Mouse (Mus musculus): ENCODE results near the gene Fcamr. TPM values are rescaled to one million over a fixed set of nuclear protein-coding genes. Genes with fewer than 3 reads are reported as not detected.

The Fcamr gene
- polyA plus RNA-seq, 1 experiment from 2014 or later = 0.09 TPM

- Histone ChIP-seq H3K27ac (ENCODE audit: low read depth, low read length) (no peak overlapping the region), H3K27me3 (ENCODE audit: control insufficient read depth, insufficient read depth, low read length) (no peaks in the 10 kb centered on the region), H3K9ac (ENCODE audit: low read depth, low read length) (no peak overlapping the region), H3K4me3 (ENCODE audit: low read depth, low read length) (no peak overlapping the region), H3K4me2 (no peak overlapping the region), H3K36me3 (ENCODE audit: control insufficient read depth, insufficient read depth, low read length) (no peaks in the 10 kb centered on the region), H3K4me1 (ENCODE audit: control insufficient read depth, insufficient read depth, low read length) (no peaks in the 10 kb centered on the region), H3K9me3 (replicated peaks; ENCODE audit: control insufficient read depth, low read length) (no peaks in the 10 kb centered on the region)
- no peak for ATAC-seq (replicated peaks; ENCODE audit: insufficient number of reproducible peaks, low FRiP score, low TSS enrichment)
- 74% methylated on average over 8 of the region's 8 CpGs for WGBS (ENCODE audit: insufficient replicate concordance)
Observed at GRCm38 (mm10) chr1:130796967-130797684, 3.6 kb upstream of the Fcamr start.

- no peaks in the 10 kb centered on the region for H3K36me3 ChIP-seq (ENCODE audit: control insufficient read depth, insufficient read depth, low read length)
Observed at GRCm38 (mm10) chr1:130798037-130798436, 2.7 kb upstream of the Fcamr start.

GRCm38 (mm10) chr1:130798551-130798950 lies 2.2 kb upstream of the Fcamr start:
- H3K36me3 ChIP-seq (ENCODE audit: control insufficient read depth, insufficient read depth, low read length) = no peaks in the 10 kb centered on the region
- no peak overlapping the region for H3K27ac ChIP-seq (ENCODE audit: low read depth, low read length)
- WGBS (ENCODE audit: insufficient replicate concordance) = 70% methylated on average over 3 of the region's 3 CpGs
- ATAC-seq (replicated peaks; ENCODE audit: insufficient number of reproducible peaks, low FRiP score, low TSS enrichment) = no peak
- no peaks in the 10 kb centered on the region for H3K9me3 ChIP-seq (replicated peaks; ENCODE audit: control insufficient read depth, low read length)
- no peak overlapping the region for H3K4me3 ChIP-seq (ENCODE audit: low read depth, low read length)
- H3K4me1 ChIP-seq (ENCODE audit: control insufficient read depth, insufficient read depth, low read length) = 0 out of 2 replicates have a peak, but pooled peaks cover 6% of the 10 kb centered on the region
- H3K9ac ChIP-seq (ENCODE audit: low read depth, low read length) = no peak overlapping the region
- H3K27me3 ChIP-seq (ENCODE audit: control insufficient read depth, insufficient read depth, low read length) = no peaks in the 10 kb centered on the region
- no peak overlapping the region for H3K4me2 ChIP-seq

More at GRCm38 (mm10) chr1:130798037-130798436, 2.7 kb upstream of the Fcamr start:
- H3K9me3 ChIP-seq (replicated peaks; ENCODE audit: control insufficient read depth, low read length) = no peaks in the 10 kb centered on the region
- no peak overlapping the region for H3K9ac ChIP-seq (ENCODE audit: low read depth, low read length)
- no peak for ATAC-seq (replicated peaks; ENCODE audit: insufficient number of reproducible peaks, low FRiP score, low TSS enrichment)
- WGBS (ENCODE audit: insufficient replicate concordance) = 48% methylated on average over 6 of the region's 6 CpGs
- no peak overlapping the region for H3K27ac ChIP-seq (ENCODE audit: low read depth, low read length)
- H3K27me3 ChIP-seq (ENCODE audit: control insufficient read depth, insufficient read depth, low read length) = no peaks in the 10 kb centered on the region
- H3K4me1 ChIP-seq (ENCODE audit: control insufficient read depth, insufficient read depth, low read length) = 0 out of 2 replicates have a peak, but pooled peaks cover 5% of the 10 kb centered on the region
- no peak overlapping the region for H3K4me2 ChIP-seq
- H3K4me3 ChIP-seq (ENCODE audit: low read depth, low read length) = no peak overlapping the region

- WGBS (ENCODE audit: insufficient replicate concordance) = 87% methylated on average over 2 of the region's 2 CpGs
- H3K4me3 ChIP-seq (ENCODE audit: low read depth, low read length) = no peak overlapping the region
- H3K27ac ChIP-seq (ENCODE audit: low read depth, low read length) = no peak overlapping the region
- no peaks in the 10 kb centered on the region for H3K36me3 ChIP-seq (ENCODE audit: control insufficient read depth, insufficient read depth, low read length)
- no peak overlapping the region for H3K4me2 ChIP-seq
- peaks cover 9% of the 10 kb centered on the region for H3K4me1 ChIP-seq (ENCODE audit: control insufficient read depth, insufficient read depth, low read length)
- no peak for ATAC-seq (replicated peaks; ENCODE audit: insufficient number of reproducible peaks, low FRiP score, low TSS enrichment)
- H3K9ac ChIP-seq (ENCODE audit: low read depth, low read length) = no peak overlapping the region
- no peaks in the 10 kb centered on the region for H3K27me3 ChIP-seq (ENCODE audit: control insufficient read depth, insufficient read depth, low read length)
- no peaks in the 10 kb centered on the region for H3K9me3 ChIP-seq (replicated peaks; ENCODE audit: control insufficient read depth, low read length)
Observed at GRCm38 (mm10) chr1:130799399-130799798, 1.3 kb upstream of the Fcamr start.

GRCm38 (mm10) chr1:130801511-130801910 lies 809 bp downstream of the Fcamr start:
- H3K4me2 ChIP-seq = no peak overlapping the region
- WGBS (ENCODE audit: insufficient replicate concordance) = 72% methylated on average over 2 of the region's 2 CpGs
- H3K9me3 ChIP-seq (replicated peaks; ENCODE audit: control insufficient read depth, low read length) = no peaks in the 10 kb centered on the region
- no peak overlapping the region for H3K27ac ChIP-seq (ENCODE audit: low read depth, low read length)
- peaks cover 16% of the 10 kb centered on the region for H3K4me1 ChIP-seq (ENCODE audit: control insufficient read depth, insufficient read depth, low read length)
- H3K27me3 ChIP-seq (ENCODE audit: control insufficient read depth, insufficient read depth, low read length) = no peaks in the 10 kb centered on the region
- no peak for ATAC-seq (replicated peaks; ENCODE audit: insufficient number of reproducible peaks, low FRiP score, low TSS enrichment)
- H3K9ac ChIP-seq (ENCODE audit: low read depth, low read length) = no peak overlapping the region
- no peak overlapping the region for H3K4me3 ChIP-seq (ENCODE audit: low read depth, low read length)
- H3K36me3 ChIP-seq (ENCODE audit: control insufficient read depth, insufficient read depth, low read length) = no peaks in the 10 kb centered on the region

GRCm38 (mm10) chr1:130802976-130803375 lies 2.3 kb downstream of the Fcamr start:
- Histone ChIP-seq H3K9me3 (replicated peaks; ENCODE audit: control insufficient read depth, low read length) (no peaks in the 10 kb centered on the region), H3K4me2 (no peak overlapping the region)
- WGBS (ENCODE audit: insufficient replicate concordance) = 42% methylated on average over 6 of the region's 6 CpGs

GRCm38 (mm10) chr1:130804279-130804678 lies 3.6 kb downstream of the Fcamr start:
- H3K27ac ChIP-seq (ENCODE audit: low read depth, low read length) = peak overlapping the region; percentile 16; the same call in 1 of the 2 replicates

More at GRCm38 (mm10) chr1:130802976-130803375, 2.3 kb downstream of the Fcamr start:
- Histone ChIP-seq H3K36me3 (ENCODE audit: control insufficient read depth, insufficient read depth, low read length) (no peaks in the 10 kb centered on the region), H3K4me3 (ENCODE audit: low read depth, low read length) (no peak overlapping the region), H3K27me3 (ENCODE audit: control insufficient read depth, insufficient read depth, low read length) (no peaks in the 10 kb centered on the region), H3K4me1 (ENCODE audit: control insufficient read depth, insufficient read depth, low read length) (peaks cover 16% of the 10 kb centered on the region), H3K27ac (ENCODE audit: low read depth, low read length) (no peak overlapping the region), H3K9ac (ENCODE audit: low read depth, low read length) (no peak overlapping the region)
- no peak for ATAC-seq (replicated peaks; ENCODE audit: insufficient number of reproducible peaks, low FRiP score, low TSS enrichment)

GRCm38 (mm10) chr1:130810906-130811305 lies 10.2 kb downstream of the Fcamr start:
- H3K36me3 ChIP-seq (ENCODE audit: control insufficient read depth, insufficient read depth, low read length) = no peaks in the 10 kb centered on the region
- no peak overlapping the region for H3K9ac ChIP-seq (ENCODE audit: low read depth, low read length)
- WGBS (ENCODE audit: insufficient replicate concordance) = 82% methylated on average over 3 of the region's 3 CpGs
- no peaks in the 10 kb centered on the region; the same call in 1 of the 2 replicates for H3K27me3 ChIP-seq (ENCODE audit: control insufficient read depth, insufficient read depth, low read length)
- no peak overlapping the region for H3K4me3 ChIP-seq (ENCODE audit: low read depth, low read length)
- no peak; the same call in 1 of the 2 replicates for ATAC-seq (replicated peaks; ENCODE audit: insufficient number of reproducible peaks, low FRiP score, low TSS enrichment)
- no peak overlapping the region for H3K27ac ChIP-seq (ENCODE audit: low read depth, low read length)
- no peak overlapping the region for H3K4me2 ChIP-seq
- no peaks in the 10 kb centered on the region for H3K9me3 ChIP-seq (replicated peaks; ENCODE audit: control insufficient read depth, low read length)
- H3K4me1 ChIP-seq (ENCODE audit: control insufficient read depth, insufficient read depth, low read length) = no peaks in the 10 kb centered on the region

More at GRCm38 (mm10) chr1:130804279-130804678, 3.6 kb downstream of the Fcamr start:
- peaks cover 16% of the 10 kb centered on the region for H3K4me1 ChIP-seq (ENCODE audit: control insufficient read depth, insufficient read depth, low read length)
- no peaks in the 10 kb centered on the region for H3K9me3 ChIP-seq (replicated peaks; ENCODE audit: control insufficient read depth, low read length)
- no peak overlapping the region for H3K4me3 ChIP-seq (ENCODE audit: low read depth, low read length)
- H3K4me2 ChIP-seq = no peak overlapping the region
- WGBS (ENCODE audit: insufficient replicate concordance) = 31% methylated on average over 6 of the region's 6 CpGs
- peak; percentile 61 for ATAC-seq (replicated peaks; ENCODE audit: insufficient number of reproducible peaks, low FRiP score, low TSS enrichment)
- H3K36me3 ChIP-seq (ENCODE audit: control insufficient read depth, insufficient read depth, low read length) = no peaks in the 10 kb centered on the region
- H3K27me3 ChIP-seq (ENCODE audit: control insufficient read depth, insufficient read depth, low read length) = no peaks in the 10 kb centered on the region
- no peak overlapping the region for H3K9ac ChIP-seq (ENCODE audit: low read depth, low read length)

GRCm38 (mm10) chr1:130811316-130811715 lies 10.6 kb downstream of the Fcamr start:
- H3K9me3 ChIP-seq (replicated peaks; ENCODE audit: control insufficient read depth, low read length) = no peaks in the 10 kb centered on the region
- H3K9ac ChIP-seq (ENCODE audit: low read depth, low read length) = no peak overlapping the region
- H3K36me3 ChIP-seq (ENCODE audit: control insufficient read depth, insufficient read depth, low read length) = no peaks in the 10 kb centered on the region
- no peak overlapping the region for H3K27ac ChIP-seq (ENCODE audit: low read depth, low read length)
- H3K27me3 ChIP-seq (ENCODE audit: control insufficient read depth, insufficient read depth, low read length) = no peaks in the 10 kb centered on the region; the same call in 1 of the 2 replicates
- H3K4me2 ChIP-seq = no peak overlapping the region
- WGBS (ENCODE audit: insufficient replicate concordance) = 63% methylated on average over 17 of the region's 17 CpGs
- H3K4me3 ChIP-seq (ENCODE audit: low read depth, low read length) = no peak overlapping the region
- H3K4me1 ChIP-seq (ENCODE audit: control insufficient read depth, insufficient read depth, low read length) = no peaks in the 10 kb centered on the region
- no peak for ATAC-seq (replicated peaks; ENCODE audit: insufficient number of reproducible peaks, low FRiP score, low TSS enrichment)

All from heart, embryonic 11.5 days (tissue).